Comparison of ENCODE assay signal across 14 mouse cellular contexts in the genomic region with DNA sequence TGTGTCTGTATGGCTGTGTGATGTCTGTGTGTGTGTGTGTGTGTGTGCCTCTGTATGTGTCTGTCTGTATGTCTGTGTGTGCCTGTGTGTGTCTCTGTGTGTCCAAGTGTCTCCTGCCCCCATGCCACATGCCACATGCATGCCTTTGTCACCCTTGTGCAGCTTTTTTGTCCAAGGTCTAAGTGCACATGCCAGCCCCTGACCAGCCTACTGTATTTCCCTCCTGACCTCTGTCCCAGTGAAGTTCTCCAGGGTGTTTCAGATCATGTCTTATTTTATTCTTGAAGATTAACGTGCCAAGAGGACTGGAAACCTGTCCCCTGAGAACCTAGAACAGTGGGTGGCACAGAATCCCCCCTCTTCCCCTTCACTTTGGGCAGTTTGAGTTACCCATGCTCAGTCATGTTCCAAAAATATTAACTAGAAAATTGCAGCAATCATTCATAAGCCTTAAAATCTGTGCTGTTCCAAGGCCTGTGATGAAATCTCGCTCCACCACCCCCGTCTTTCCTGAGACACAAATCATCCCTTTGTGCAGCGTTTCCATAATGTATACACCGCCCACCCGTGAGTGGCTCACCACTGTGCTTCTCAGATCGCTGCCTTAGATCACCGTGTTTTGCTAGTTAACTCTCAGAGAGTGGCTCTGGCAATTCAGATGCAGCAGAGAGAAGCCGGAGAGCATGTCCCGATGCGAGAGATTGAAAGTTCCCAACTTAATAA.
DNase-seq lines count a peak whose midpoint lies in the region; TF ChIP-seq lines count a peak whose summit lies in the region.
"Had no signal": no experiment of that assay in that cellular context is flagged by ENCODE, and none has a peak within 500 bp of the region (broad histone marks: within the 10 kb centered on the region; RNA-seq: fewer than 3 reads in every experiment).

No protein-coding gene starts in this region.

- peaks cover 67% of the 10 kb centered on the region for H3K4me1 ChIP-seq in brown adipose tissue, adult 24 weeks (ENCODE audit: control insufficient read depth, insufficient read depth, insufficient read length, low read length)

- H3K4me3 ChIP-seq in left cerebral cortex, adult 2 months = no peak overlapping the region
- no peak overlapping the region for H3K4me3 ChIP-seq in brown adipose tissue, adult 24 weeks (ENCODE audit: insufficient read depth, low read depth, low read length)
- H3K4me3 ChIP-seq: embryonic facial prominence, embryonic 15.5 days; forebrain, embryonic 12.5 days; gastrocnemius, adult 2 months; limb, embryonic 12.5 days had no signal

- no peak for TF ChIP-seq CTCF in left cerebral cortex, adult 2 months (IDR thresholded peaks at IDR 0.05)

- intact Hi-C loops in left cerebral cortex, adult 2 months (cut with DNase I) = no loop called here
- intact Hi-C loops in left cerebral cortex, postnatal 10 days (cut with DNase I) = no loop called here
- intact Hi-C loops in left cerebral cortex, postnatal 36 days (cut with DNase I) = no loop called here

- DNase-seq in frontal cortex, postnatal 36 days (ENCODE audit: low spot score in 2 of 2) = peak; percentile 44 to 60
- no peak for DNase-seq in frontal cortex, postnatal 25 days (ENCODE audit: low spot score in 2 of 2)
- DNase-seq in left cerebral cortex, adult 2 months (ENCODE audit: extremely low spot score in 1 of 2, low spot score in 2 of 2) = peak; percentile 25 to 47
- DNase-seq in left cerebral cortex, postnatal 10 days (ENCODE audit: extremely low spot score in 1 of 2, low spot score in 2 of 2) = no peak
- peak; percentile 31 to 40 for DNase-seq in left cerebral cortex, postnatal 36 days (ENCODE audit: low spot score in 2 of 2)
- no peak for DNase-seq in heart, postnatal 4 days
- DNase-seq: embryo, embryonic 11 days; gastrocnemius, adult 2 months; right cerebral cortex, postnatal 14 days had no signal

- no peak overlapping the region for H3K27ac ChIP-seq in left cerebral cortex, adult 2 months
- H3K27ac ChIP-seq in brown adipose tissue, adult 24 weeks (replicated peaks; ENCODE audit: low read depth, low read length) = peak overlapping the region; percentile 82
- H3K27ac ChIP-seq: embryonic facial prominence, embryonic 15.5 days; forebrain, embryonic 12.5 days; gastrocnemius, adult 2 months; limb, embryonic 12.5 days; liver, embryonic 14.5 days had no signal

Comparison
In these comparisons a context has a peak if more than half of its experiments do, and no peak if none do; other contexts are left out.
1. DNase-seq: peak in frontal cortex, postnatal 36 days (2 of 2), left cerebral cortex, adult 2 months (2 of 2) and left cerebral cortex, postnatal 36 days (2 of 2); none in frontal cortex, postnatal 25 days (0 of 2), left cerebral cortex, postnatal 10 days (0 of 2) and heart, postnatal 4 days (single experiment).